Mouse (Mus musculus): Measurements from ENCODE around the gene Rps29. TPM values are rescaled to one million over a fixed set of nuclear protein-coding genes. Genes with fewer than 3 reads are reported as not detected.

Rps29 gene
- polyA plus RNA-seq, 1 experiment from 2014 or later, result 1,119 TPM

DNA sequence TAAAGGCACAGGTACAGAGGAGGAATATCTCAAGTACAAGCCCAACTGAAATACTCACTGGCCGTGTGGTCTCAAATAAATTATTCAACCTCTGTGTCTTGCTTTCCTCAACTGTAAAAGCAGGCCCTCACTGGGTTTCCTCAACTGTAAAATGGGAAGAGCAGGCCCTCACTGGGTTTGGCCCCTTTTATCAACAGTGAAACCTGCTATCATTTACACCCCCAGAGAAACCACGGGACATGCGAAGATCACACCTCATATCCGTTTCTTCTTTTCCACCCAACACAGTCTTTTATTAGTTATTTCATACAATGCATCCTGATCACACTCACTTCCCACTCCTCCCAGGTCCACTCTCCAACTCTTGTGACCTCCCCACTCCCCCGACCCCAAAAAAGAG lies 33.9 kb downstream of the Rps29 start:
- H3K27ac ChIP-seq (replicated peaks), result no peak overlapping the region
- 93% methylated on average over 5 of the region's 5 CpGs for WGBS
- H3K9ac ChIP-seq (replicated peaks), result no peak overlapping the region
- H3K27me3 ChIP-seq (replicated peaks), result no peaks in the 10 kb centered on the region
- H3K4me3 ChIP-seq (replicated peaks), result no peak overlapping the region
- H3K9me3 ChIP-seq (replicated peaks), result no peaks in the 10 kb centered on the region
- no peak overlapping the region for H3K4me2 ChIP-seq
- no peaks in the 10 kb centered on the region for H3K36me3 ChIP-seq
- no peaks in the 10 kb centered on the region for H3K4me1 ChIP-seq
- ATAC-seq (ENCODE audit: low FRiP score), result no peak

DNA sequence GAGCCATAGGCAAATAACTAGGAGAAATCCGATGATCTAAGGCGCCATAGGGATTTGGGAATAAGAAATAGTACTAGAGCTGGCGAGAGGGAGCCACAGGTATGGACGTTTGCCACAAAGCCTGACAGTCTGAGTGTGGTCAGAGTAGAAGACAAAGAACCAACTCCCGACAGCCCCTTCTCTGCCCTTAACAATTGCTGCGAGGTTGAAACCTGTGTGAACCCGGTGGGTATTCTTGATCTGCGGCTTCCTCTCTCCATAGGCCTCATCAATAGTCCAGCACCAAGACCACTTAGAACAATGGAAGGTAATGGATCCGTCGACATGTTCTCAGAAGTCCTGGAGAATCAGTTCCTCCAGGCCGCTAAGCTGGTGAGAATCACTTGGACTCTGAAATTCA lies 36.2 kb downstream of the Rps29 start:
- Histone ChIP-seq H3K4me2 (no peak overlapping the region), H3K27ac (replicated peaks) (no peak overlapping the region), H3K9ac (replicated peaks) (no peak overlapping the region), H3K4me1 (no peaks in the 10 kb centered on the region), H3K4me3 (replicated peaks) (no peak overlapping the region), H3K9me3 (replicated peaks) (no peaks in the 10 kb centered on the region), H3K27me3 (replicated peaks) (no peaks in the 10 kb centered on the region), H3K36me3 (no peaks in the 10 kb centered on the region)
- ATAC-seq (ENCODE audit: low FRiP score), result no peak
- WGBS, result 91% methylated on average over 11 of the region's 11 CpGs

DNA sequence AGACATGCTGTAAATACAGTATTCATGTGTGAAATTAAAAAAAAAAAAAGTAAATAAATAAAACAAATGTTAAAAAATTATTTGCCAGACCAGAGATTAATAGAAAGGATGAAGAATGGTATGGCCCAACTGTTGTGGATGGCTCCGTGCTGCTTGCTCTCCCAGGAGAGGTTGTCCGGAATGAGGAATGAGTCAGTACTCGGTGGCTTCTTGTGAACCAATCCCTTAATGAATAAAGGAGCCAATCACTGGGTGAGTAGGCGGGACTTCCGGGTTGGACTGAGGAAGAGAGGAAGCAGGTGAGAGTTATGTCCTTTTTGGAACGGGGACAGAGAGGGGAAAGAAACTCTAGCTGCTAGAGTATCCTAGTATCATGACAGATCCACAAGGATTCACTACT lies 39.1 kb downstream of the Rps29 start:
- 87% methylated on average over 6 of the region's 6 CpGs for whole genome bisulfite sequencing
- Histone ChIP-seq H3K9me3 (replicated peaks) (no peaks in the 10 kb centered on the region), H3K27ac (replicated peaks) (no peak overlapping the region), H3K4me2 (no peak overlapping the region), H3K9ac (replicated peaks) (no peak overlapping the region), H3K27me3 (replicated peaks) (no peaks in the 10 kb centered on the region), H3K36me3 (no peaks in the 10 kb centered on the region), H3K4me1 (no peaks in the 10 kb centered on the region), H3K4me3 (replicated peaks) (no peak overlapping the region)
- ATAC-seq (ENCODE audit: low FRiP score), result no peak

Small RNA genes within 50 kb of the gene (microRNA-seq; reads per million reads assigned to microRNA genes)
- gene Gm47287, result not detected
- gene Gm47295, result not detected

Other genes with a start within 250 kb of the Rps29 start
- 4.1 and 7.0 TPM in 2 replicates for gene Lrr1, start 9.6 kb upstream of the Rps29 start, polyA plus RNA-seq (2015; fragmentation: Nextera tagmentation; extraction: Ambion mirVana)
- 405 and 435 TPM in 2 replicates for gene Rpl36al, start 24.9 kb upstream of the Rps29 start, polyA plus RNA-seq (2015; fragmentation: Nextera tagmentation; extraction: Ambion mirVana)
- gene Mgat2, start 25.0 kb upstream of the Rps29 start, polyA plus RNA-seq (2015; fragmentation: Nextera tagmentation; extraction: Ambion mirVana), result 40.7 and 42.8 TPM in 2 replicates
- 9.4 and 18.8 TPM in 2 replicates for gene Gm49383, start 37.9 kb upstream of the Rps29 start, polyA plus RNA-seq (2015; fragmentation: Nextera tagmentation; extraction: Ambion mirVana)
- 7.7 and 8.4 TPM in 2 replicates for gene Dnaaf2, start 39.2 kb upstream of the Rps29 start, polyA plus RNA-seq (2015; fragmentation: Nextera tagmentation; extraction: Ambion mirVana)
- 9.5 and 13.7 TPM in 2 replicates for gene Gm49384, start 45.1 kb upstream of the Rps29 start, polyA plus RNA-seq (2015; fragmentation: Nextera tagmentation; extraction: Ambion mirVana)
- 4.4 and 9.6 TPM in 2 replicates for gene Pole2, start 69.0 kb upstream of the Rps29 start, polyA plus RNA-seq (2015; fragmentation: Nextera tagmentation; extraction: Ambion mirVana)
- 14.9 and 17.7 TPM in 2 replicates for gene Klhdc1, start 82.0 kb upstream of the Rps29 start, polyA plus RNA-seq (2015; fragmentation: Nextera tagmentation; extraction: Ambion mirVana)
- gene Klhdc2, start 137.5 kb upstream of the Rps29 start, polyA plus RNA-seq (2015; fragmentation: Nextera tagmentation; extraction: Ambion mirVana), result 231 and 265 TPM in 2 replicates
- 89.8 and 91.1 TPM in 2 replicates for gene Nemf, start 198.0 kb upstream of the Rps29 start, polyA plus RNA-seq (2015; fragmentation: Nextera tagmentation; extraction: Ambion mirVana)
- 28.3 and 33.5 TPM in 2 replicates for gene Arf6, start 213.0 kb upstream of the Rps29 start, polyA plus RNA-seq (2015; fragmentation: Nextera tagmentation; extraction: Ambion mirVana)
- gene Gm9887, start 213.3 kb upstream of the Rps29 start, polyA plus RNA-seq (2015; fragmentation: Nextera tagmentation; extraction: Ambion mirVana), result 0.82 and 0.87 TPM in 2 replicates